Mouse (Mus musculus): Measurements from ENCODE around the gene Trim45. TPM values are rescaled to one million over a fixed set of nuclear protein-coding genes. Genes with fewer than 3 reads are reported as not detected.

Trim45 gene
- polyA plus RNA-seq, 1 experiment from 2014 or later, result 8.0 TPM

GRCm38 (mm10) chr3:100910621-100911020 is 11.4 kb upstream of the Trim45 start:
- H3K4me1 ChIP-seq, result no peaks in the 10 kb centered on the region
- no peaks in the 10 kb centered on the region for H3K36me3 ChIP-seq
- H3K9ac ChIP-seq (replicated peaks), result no peak overlapping the region
- H3K4me2 ChIP-seq (replicated peaks), result no peak overlapping the region
- 68% methylated on average over 5 of the region's 5 CpGs for WGBS
- no peaks in the 10 kb centered on the region for H3K9me3 ChIP-seq
- ATAC-seq (ENCODE audit: low FRiP score, low read depth), result no peak
- no peak overlapping the region for H3K4me3 ChIP-seq
- H3K27ac ChIP-seq (replicated peaks), result no peak overlapping the region
- no peaks in the 10 kb centered on the region; the same call in 1 of the 2 replicates for H3K27me3 ChIP-seq

DNA sequence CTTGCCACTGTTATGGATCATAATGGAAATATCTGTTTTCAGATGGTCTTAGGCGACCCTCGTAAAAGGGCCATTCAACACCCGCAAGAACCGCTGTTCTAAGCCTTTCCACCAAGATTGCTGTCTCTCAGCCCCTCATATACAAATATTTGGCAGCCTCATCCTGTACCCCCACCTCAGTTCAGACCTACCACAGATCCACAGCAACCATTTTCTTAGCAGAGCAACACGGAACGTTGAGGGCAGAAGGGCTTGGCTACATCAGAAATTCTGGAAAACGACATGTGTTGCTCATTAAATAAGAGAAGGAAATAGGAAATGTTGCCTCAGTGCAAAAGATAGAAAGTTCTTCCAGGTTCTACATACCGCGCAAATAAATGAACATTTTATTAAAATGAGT is 11.0 kb upstream of the Trim45 start:
- H3K27ac ChIP-seq (replicated peaks), result no peak overlapping the region
- H3K9ac ChIP-seq (replicated peaks), result no peak overlapping the region
- no peaks in the 10 kb centered on the region for H3K36me3 ChIP-seq
- H3K4me2 ChIP-seq (replicated peaks), result no peak overlapping the region
- no peak for ATAC-seq (ENCODE audit: low FRiP score, low read depth)
- H3K4me3 ChIP-seq, result no peak overlapping the region
- H3K27me3 ChIP-seq, result no peaks in the 10 kb centered on the region; the same call in 1 of the 2 replicates
- no peaks in the 10 kb centered on the region for H3K9me3 ChIP-seq
- H3K4me1 ChIP-seq, result no peaks in the 10 kb centered on the region
- 84% methylated on average over 9 of the region's 9 CpGs for WGBS

DNA sequence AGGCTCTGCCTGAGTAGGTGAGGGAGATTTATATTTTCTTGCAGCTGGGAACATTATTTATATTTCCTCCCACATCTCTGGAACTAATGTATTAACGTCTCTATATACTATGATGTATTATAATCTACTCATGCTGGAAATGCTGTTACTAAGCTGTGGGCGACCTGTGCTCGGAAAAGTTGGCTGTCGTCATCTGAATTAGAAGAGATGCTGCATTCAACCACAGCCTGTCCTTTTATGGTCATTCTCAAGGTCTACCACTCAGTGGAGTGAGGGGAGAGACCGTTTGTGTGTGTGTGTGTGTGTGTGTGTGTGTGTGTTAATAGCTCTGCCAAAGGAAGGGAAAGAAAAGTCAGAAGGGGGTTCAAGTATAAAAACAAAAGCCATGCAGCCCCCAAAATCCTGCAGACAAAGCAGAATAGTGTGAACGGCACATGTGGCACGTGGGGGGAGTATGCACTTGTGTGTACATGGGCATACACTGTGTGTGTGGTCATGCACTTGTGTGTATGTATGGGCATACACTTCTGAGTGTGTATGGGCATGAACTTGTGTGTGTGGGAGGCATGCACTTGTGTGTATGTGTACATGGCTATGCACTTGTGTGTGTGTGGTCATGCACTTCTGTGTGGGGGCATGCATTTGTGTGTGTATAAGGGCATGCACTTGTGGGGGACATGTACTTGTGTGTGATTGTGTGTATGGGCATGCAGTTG is 10.3 kb upstream of the Trim45 start:
- Histone ChIP-seq H3K4me2 (replicated peaks) (no peak overlapping the region), H3K4me3 (no peak overlapping the region), H3K9ac (replicated peaks) (no peak overlapping the region), H3K4me1 (no peaks in the 10 kb centered on the region), H3K9me3 (no peaks in the 10 kb centered on the region), H3K27ac (replicated peaks) (no peak overlapping the region), H3K36me3 (no peaks in the 10 kb centered on the region), H3K27me3 (no peaks in the 10 kb centered on the region; the same call in 1 of the 2 replicates)
- ATAC-seq (ENCODE audit: low FRiP score, low read depth), result no peak
- 78% methylated on average over 7 of the region's 7 CpGs for WGBS

DNA sequence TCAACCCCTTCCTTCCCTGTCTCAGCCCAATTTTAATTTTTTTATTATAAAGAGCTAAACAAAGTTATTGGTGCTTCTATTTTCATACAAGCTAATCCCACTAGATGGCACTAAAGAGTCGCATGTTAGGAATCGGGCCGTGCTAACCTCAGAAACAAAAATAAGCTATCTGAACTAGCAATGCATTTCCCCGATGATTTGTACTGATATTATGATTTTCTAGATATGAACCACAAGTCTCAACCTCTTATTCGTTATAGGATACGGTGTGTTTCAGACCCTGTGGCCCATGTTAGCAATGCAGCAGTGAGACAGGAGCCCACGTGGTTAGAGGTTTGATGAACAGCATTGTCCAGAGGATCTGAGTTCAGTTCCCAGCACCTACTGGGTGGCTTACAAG is 5.2 kb upstream of the Trim45 start:
- no peak overlapping the region for H3K9ac ChIP-seq (replicated peaks)
- ATAC-seq (ENCODE audit: low FRiP score, low read depth), result no peak
- peaks cover 4% of the 10 kb centered on the region; the same call in 1 of the 2 replicates for H3K4me1 ChIP-seq

GRCm38 (mm10) chr3:100920611-100921140 is 1.3 kb upstream of the Trim45 start:
- H3K4me2 ChIP-seq (replicated peaks), result no peak overlapping the region
- no peaks in the 10 kb centered on the region for H3K9me3 ChIP-seq
- WGBS, result 82% methylated on average over 9 of the region's 9 CpGs
- H3K4me3 ChIP-seq, result no peak overlapping the region
- H3K9ac ChIP-seq (replicated peaks), result no peak overlapping the region
- H3K36me3 ChIP-seq, result no peaks in the 10 kb centered on the region
- no peaks in the 10 kb centered on the region for H3K27me3 ChIP-seq
- ATAC-seq (ENCODE audit: low FRiP score, low read depth), result no peak
- no peak overlapping the region for H3K27ac ChIP-seq (replicated peaks)
- peaks cover 24% of the 10 kb centered on the region for H3K4me1 ChIP-seq

More for the DNA sequence above, 5.2 kb upstream of the Trim45 start:
- Histone ChIP-seq H3K36me3 (no peaks in the 10 kb centered on the region), H3K4me2 (replicated peaks) (no peak overlapping the region), H3K9me3 (no peaks in the 10 kb centered on the region), H3K27ac (replicated peaks) (no peak overlapping the region), H3K27me3 (no peaks in the 10 kb centered on the region), H3K4me3 (no peak overlapping the region)
- WGBS, result 23% methylated on average over 7 of the region's 7 CpGs

- H3K4me3 ChIP-seq, result peak overlapping the region; percentile 52
- peak overlapping the region; percentile 67; the same call in 1 of the 2 replicates for H3K27ac ChIP-seq (replicated peaks)
- WGBS, result 36% methylated on average over 28 of the region's 28 CpGs
- peaks cover 37% of the 10 kb centered on the region for H3K4me1 ChIP-seq
- H3K9ac ChIP-seq (replicated peaks), result peak overlapping the region; percentile 65
- no peaks in the 10 kb centered on the region for H3K9me3 ChIP-seq
- H3K4me2 ChIP-seq (replicated peaks), result peak overlapping the region; percentile 62
- H3K36me3 ChIP-seq, result peaks cover 2% of the 10 kb centered on the region; the same call in 1 of the 2 replicates
- ATAC-seq (ENCODE audit: low FRiP score, low read depth), result peak; percentile 67
- H3K27me3 ChIP-seq, result no peaks in the 10 kb centered on the region
Observed at GRCm38 (mm10) chr3:100922506-100923375, 739 bp downstream of the Trim45 start.

DNA sequence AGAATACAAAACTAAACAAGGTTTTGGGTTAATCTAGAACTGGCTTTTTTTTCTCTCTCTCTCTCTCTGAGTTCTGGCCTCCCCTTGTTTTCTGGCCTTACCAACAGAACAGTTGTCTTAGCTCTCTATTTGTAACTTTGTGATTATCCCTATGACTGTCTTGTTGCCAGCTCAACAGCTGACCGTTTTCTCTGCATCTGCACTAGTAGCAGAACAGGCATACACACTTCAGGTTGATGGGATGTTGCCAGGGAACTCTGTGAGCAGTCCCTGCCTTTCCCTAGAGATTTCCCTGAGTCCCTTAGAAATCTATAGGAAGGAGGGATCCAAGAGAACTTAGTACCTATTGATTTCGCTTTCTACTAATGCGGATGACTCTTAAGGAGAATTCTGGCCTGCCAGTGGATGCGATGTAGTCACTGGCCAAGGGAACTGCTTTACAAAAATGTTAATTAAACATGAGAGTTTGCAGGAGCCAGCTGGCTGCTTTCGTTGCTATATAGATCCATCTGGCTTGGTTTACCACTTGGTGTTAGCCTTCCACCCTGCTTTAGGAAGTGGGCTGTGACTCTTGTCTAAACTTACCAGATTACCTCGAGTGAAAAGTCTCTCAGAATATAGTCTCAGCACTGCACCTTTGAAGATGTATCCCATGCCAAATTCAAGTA is 2.2 kb downstream of the Trim45 start:
- Histone ChIP-seq H3K27me3 (no peaks in the 10 kb centered on the region), H3K4me2 (replicated peaks) (no peak overlapping the region), H3K9me3 (no peaks in the 10 kb centered on the region), H3K4me3 (no peak overlapping the region), H3K9ac (replicated peaks) (no peak overlapping the region), H3K27ac (replicated peaks) (no peak overlapping the region), H3K36me3 (peaks cover 11% of the 10 kb centered on the region), H3K4me1 (peaks cover 37% of the 10 kb centered on the region)
- 86% methylated on average over 6 of the region's 6 CpGs for WGBS
- ATAC-seq (ENCODE audit: low FRiP score, low read depth), result no peak

- no peaks in the 10 kb centered on the region for H3K27me3 ChIP-seq
- no peaks in the 10 kb centered on the region for H3K9me3 ChIP-seq
- H3K4me2 ChIP-seq (replicated peaks), result no peak overlapping the region
- 87% methylated on average over 16 of the region's 16 CpGs for WGBS
- no peak overlapping the region for H3K4me3 ChIP-seq
- H3K9ac ChIP-seq (replicated peaks), result no peak overlapping the region
- no peak overlapping the region for H3K27ac ChIP-seq (replicated peaks)
- ATAC-seq (ENCODE audit: low FRiP score, low read depth), result no peak
- H3K4me1 ChIP-seq, result peaks cover 37% of the 10 kb centered on the region
- H3K36me3 ChIP-seq, result peaks cover 18% of the 10 kb centered on the region
Observed at GRCm38 (mm10) chr3:100925176-100925575, 3.2 kb downstream of the Trim45 start.

DNA sequence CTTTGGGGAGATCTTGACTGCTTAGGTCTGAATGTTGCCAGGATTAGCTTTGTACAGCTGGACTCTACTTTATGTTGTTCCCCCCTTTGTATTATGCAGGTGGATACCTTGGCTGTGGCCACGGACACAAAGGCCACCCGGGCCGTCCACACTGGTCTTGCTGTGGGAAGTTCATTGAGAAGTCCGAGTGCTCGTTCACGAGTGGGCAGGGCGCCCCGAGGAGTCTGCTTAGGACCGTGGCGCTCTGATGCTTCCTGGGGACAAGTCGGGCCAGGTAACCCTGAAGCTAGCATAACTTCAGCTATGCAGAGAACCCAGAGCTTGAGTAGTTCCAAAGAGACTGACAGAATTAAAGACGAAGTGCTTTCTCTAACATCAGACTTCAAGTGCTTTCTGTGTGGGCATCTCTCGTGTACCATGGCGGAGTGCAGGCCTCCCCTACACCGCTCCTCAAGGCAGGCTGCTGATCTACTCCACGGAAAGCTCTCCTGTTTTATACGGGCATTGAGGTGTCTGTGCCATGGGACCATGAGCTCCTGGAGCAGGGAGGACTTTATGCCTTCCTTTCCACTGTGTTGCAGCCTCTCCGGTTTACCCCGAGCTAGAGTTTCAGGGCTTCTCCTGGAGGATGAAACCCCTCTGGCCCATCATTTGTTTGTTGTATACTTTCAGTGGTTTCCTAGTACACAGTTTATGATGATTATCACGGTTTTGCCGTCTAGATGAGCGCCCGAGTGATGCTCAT is 9.5 kb downstream of the Trim45 start:
- Histone ChIP-seq H3K36me3 (peaks cover 69% of the 10 kb centered on the region), H3K9ac (replicated peaks) (no peak overlapping the region), H3K4me1 (peaks cover 6% of the 10 kb centered on the region; the same call in 1 of the 2 replicates), H3K27me3 (no peaks in the 10 kb centered on the region), H3K9me3 (no peaks in the 10 kb centered on the region), H3K4me2 (replicated peaks) (no peak overlapping the region), H3K4me3 (no peak overlapping the region), H3K27ac (replicated peaks) (no peak overlapping the region)
- WGBS, result 96% methylated on average over 23 of the region's 23 CpGs
- ATAC-seq (ENCODE audit: low FRiP score, low read depth), result no peak

DNA sequence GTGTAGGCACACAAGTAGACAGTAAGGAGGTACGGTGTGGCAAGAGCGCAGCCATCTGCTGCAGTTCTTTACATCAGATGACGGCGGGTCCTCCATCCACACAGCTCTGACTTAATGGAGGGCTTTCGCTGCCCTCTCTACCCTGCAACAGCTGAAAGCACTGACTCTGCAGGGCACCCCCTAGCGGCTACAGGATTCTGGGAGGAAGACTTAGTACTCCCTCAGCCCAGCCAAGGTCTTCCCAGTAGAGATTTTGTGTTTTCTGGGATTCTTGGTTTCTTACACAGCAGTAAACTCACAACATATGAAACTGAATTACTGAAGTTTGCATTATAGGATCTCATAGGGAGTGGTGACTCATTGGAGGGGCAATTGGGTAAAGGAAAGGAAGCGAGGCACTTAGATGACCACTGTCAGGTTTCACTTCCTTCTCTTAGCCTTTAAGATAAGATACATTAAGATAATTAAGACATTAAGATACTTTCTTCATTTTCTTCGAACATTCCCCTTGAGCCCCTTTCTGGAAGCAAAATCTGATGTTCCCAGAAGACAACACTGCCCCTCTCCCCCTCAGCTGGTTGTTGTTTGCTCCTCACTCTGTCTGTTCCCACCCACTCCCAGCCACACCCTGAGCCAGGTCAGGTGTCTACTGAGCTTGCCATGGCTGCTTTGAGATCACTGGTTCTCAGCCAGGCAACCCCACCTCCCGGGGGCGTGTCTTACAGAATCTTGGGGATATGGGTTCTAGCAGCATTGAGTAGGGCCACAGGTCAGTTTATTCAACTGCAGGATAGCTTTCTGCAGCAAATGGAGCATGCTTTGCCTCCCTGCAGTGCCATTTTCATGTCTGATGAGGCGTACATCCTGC is 10.3 kb downstream of the Trim45 start:
- Histone ChIP-seq H3K4me3 (no peak overlapping the region), H3K36me3 (peaks cover 77% of the 10 kb centered on the region), H3K9me3 (no peaks in the 10 kb centered on the region), H3K27ac (replicated peaks) (no peak overlapping the region), H3K9ac (replicated peaks) (no peak overlapping the region), H3K27me3 (no peaks in the 10 kb centered on the region), H3K4me2 (replicated peaks) (no peak overlapping the region), H3K4me1 (no peaks in the 10 kb centered on the region)
- no peak for ATAC-seq (ENCODE audit: low FRiP score, low read depth)
- WGBS, result 77% methylated on average over 11 of the region's 11 CpGs

Measured in midbrain, embryonic 12.5 days (tissue).